ENCODE assay signal across 14 mouse cellular contexts in genomic region chr4:131940846-131941245, GRCm38 (mm10).
"Had no signal": no experiment of that assay in that cellular context is flagged by ENCODE, and none has a peak within 500 bp of the region (broad histone marks: within the 10 kb centered on the region; RNA-seq: fewer than 3 reads in every experiment).

No protein-coding gene starts in this region.

- ATAC-seq: lung, postnatal 0 days; midbrain, embryonic 16.5 days had no signal

- DNase-seq: lung, adult 2 months; lung, postnatal 14 days; lung, postnatal 36 days; midbrain, embryonic 14.5 days; retina, postnatal 1 day; right cerebral cortex, adult 18-20 months; right cerebral cortex, postnatal 25 days; right cerebral cortex, postnatal 4 days; spleen, adult 18-20 months; thymus, adult 18-20 months; thymus, postnatal 14 days; thymus, postnatal 36 days had no signal
